Mouse (Mus musculus) kidney, postnatal 0 days (tissue): ENCODE measurements around the gene 6030458C11Rik. TPM values are rescaled to one million over a fixed set of nuclear protein-coding genes. Genes with fewer than 3 reads are reported as not detected.

Experiments used
- ATAC-seq: fragments of 200-750 bp; cut with Nextera tagmentation; replicated peaks from 2 replicates; pipeline ENCODE4 v1.8.0; 2017; ENCODE audit warnings: low read depth, moderate number of reproducible peaks, moderate TSS enrichment, moderate library complexity; ENCODE audit not compliant: low FRiP score
- DNase-seq: peaks from one replicate; pipeline ENCODE4 v3.0.0-alpha.2; 2016; ENCODE audit warnings: low spot score
- H3K27ac ChIP-seq: fragments of 300-500 bp; sonication (generic); 2 replicates; pipeline ENCODE4 v1.5.1; 2014; ENCODE audit warnings: mild to moderate bottlenecking
- H3K27me3 ChIP-seq: fragments of 300-500 bp; sonication (generic); 2 replicates; pipeline ENCODE4 v1.6.1; 2014; ENCODE audit warnings: low read length, mixed read lengths; ENCODE audit not compliant: insufficient read depth
- H3K36me3 ChIP-seq: fragments of 300-500 bp; sonication (generic); 2 replicates; pipeline ENCODE4 v1.6.1; 2014; ENCODE audit warnings: low read length, mixed read lengths; ENCODE audit not compliant: insufficient read depth
- H3K4me1 ChIP-seq: fragments of 300-500 bp; sonication (generic); replicated peaks from 2 replicates; pipeline ENCODE4 v1.6.1; 2014; ENCODE audit warnings: antibody characterized with exemption, low read length, mixed read lengths; ENCODE audit not compliant: insufficient read depth
- H3K4me2 ChIP-seq: fragments of 300-500 bp; sonication (generic); 2 replicates; pipeline ENCODE4 v1.6.1; 2014; ENCODE audit warnings: mild to moderate bottlenecking, low read length, moderate library complexity, mixed read lengths
- H3K4me3 ChIP-seq: fragments of 300-500 bp; sonication (generic); replicated peaks from 2 replicates; pipeline ENCODE4 v1.5.1; 2014; ENCODE audit warnings: low read depth, low read length
- H3K9ac ChIP-seq: fragments of 300-500 bp; sonication (generic); 2 replicates; pipeline ENCODE4 v1.6.1; 2014; ENCODE audit warnings: low read depth, low read length
- H3K9me3 ChIP-seq: fragments of 300-500 bp; sonication (generic); replicated peaks from 2 replicates; pipeline ENCODE4 v1.6.1; 2016; ENCODE audit warnings: low read length, inconsistent platforms, mixed read lengths
- CTCF ChIP-seq: IDR thresholded peaks from 2 replicates; pipeline ENCODE4 v1.5.1; 2016; ENCODE audit warnings: antibody characterized with exemption, low read depth, mild to moderate bottlenecking, moderate library complexity
- WGBS: fragments of 180-500 bp; shearing (Covaris S2); extraction: QIAGEN DNeasy Blood & Tissue Kit; methylation state at CpG from one replicate; pipeline ENCODE4 v1.1.7; 2014; 5-methylcytosine and 5-hydroxymethylcytosine counted together
- polyA plus RNA-seq: library from polyadenylated mRNA; unstranded; fragments of >200 nt; fragmentation: Nextera tagmentation; extraction: Ambion mirVana; gene quantifications from 2 replicates; pipeline ENCODE4 v1.2.1, GENCODE M21; 2015

The 6030458C11Rik gene
- polyA plus RNA-seq, 1 experiment from 2014 or later, result 20.8 TPM

DNA sequence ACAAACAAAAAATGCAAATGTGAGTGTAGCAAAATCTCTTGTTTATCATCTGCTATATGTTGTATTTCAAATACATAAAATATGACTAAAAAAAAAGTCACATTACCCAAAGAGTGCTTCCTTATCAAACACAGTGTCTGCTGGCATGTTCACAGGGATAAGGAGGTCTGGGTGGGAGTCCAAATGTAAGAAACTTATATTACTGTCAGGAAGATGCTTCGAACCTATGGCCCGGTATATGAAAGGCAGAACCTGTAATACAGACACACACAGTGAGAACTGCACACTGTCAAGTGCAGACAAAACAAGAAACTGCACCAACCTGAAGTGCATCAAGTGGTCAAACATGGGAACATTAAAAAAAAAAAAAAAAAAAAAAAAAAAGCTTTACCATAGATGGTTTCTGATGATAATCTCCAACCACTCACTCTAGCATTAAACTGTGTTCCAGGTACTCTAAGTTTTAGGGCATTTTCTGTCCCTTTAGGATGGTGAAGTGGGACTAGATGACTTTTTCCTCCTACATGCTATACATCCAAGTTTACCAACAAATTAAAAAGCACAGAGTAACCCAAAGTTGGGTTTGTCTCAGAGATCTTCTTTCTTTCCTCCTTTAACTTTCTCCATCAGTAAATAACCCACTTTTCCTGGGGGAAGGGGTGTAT is 862 bp downstream of the 6030458C11Rik start:
- peaks cover 17% of the 10 kb centered on the region; the same call in 1 of the 2 replicates for H3K36me3 ChIP-seq
- no peak overlapping the region for H3K27ac ChIP-seq
- H3K4me1 ChIP-seq, result peaks cover 5% of the 10 kb centered on the region; the same call in 1 of the 2 replicates
- TF ChIP-seq CTCF, result no peak
- H3K9me3 ChIP-seq, result no peaks in the 10 kb centered on the region
- DNase-seq (no peak), ATAC-seq (no peak)
- no peaks in the 10 kb centered on the region for H3K27me3 ChIP-seq
- H3K4me3 ChIP-seq, result peak overlapping the region; percentile 96
- 92% methylated on average over 2 of the region's 2 CpGs for WGBS
- peak overlapping the region; percentile 75 for H3K4me2 ChIP-seq
- peak overlapping the region; percentile 94 for H3K9ac ChIP-seq

DNA sequence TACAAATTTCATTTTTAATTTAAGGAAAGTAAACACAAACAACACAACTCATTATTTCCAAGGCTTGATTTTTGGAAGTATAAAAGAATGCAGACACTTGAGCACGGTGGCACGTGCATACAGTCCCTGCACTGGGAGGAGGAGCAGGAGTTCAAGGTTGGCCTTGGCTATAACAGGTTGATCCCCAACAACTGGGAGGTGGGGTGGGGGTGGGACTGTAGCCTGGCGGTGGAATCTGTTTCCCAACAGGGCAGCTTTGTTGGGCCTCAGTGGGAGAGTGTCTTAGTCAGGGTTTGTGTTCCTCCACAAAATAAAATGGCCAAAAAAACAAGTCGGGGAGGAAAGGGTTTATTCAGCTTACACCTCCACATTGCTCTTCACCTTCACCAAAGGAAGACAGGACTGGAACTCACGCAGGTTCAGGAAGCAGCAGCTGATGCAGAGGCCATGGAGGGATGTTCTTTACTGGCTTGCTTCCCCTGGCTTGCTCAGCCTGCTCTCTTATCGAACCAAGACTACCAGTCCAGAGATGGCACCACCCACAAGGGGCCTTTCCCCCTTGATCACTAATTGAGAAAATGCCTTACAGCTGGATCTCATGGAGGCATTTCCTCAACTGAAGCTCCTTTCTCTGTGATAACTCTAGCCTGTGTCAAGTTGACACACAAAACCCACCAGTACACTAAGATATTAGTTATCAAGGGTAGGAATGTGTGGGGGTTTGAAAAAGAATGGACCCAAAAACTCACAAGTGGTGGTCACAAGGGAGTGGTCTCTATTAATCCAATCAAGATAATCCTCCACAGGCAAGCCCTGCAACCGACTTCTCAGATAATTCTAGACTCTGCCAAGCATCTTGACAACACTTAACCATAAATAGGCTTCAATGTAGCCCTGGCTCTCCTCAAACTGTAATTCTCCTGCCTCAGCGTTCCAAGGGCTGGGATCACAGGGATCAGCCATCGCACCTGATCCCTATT is 1.7 kb downstream of the 6030458C11Rik start:
- Histone ChIP-seq H3K36me3 (peaks cover 23% of the 10 kb centered on the region), H3K4me3 (no peak overlapping the region), H3K9ac (no peak overlapping the region), H3K27ac (no peak overlapping the region), H3K4me2 (no peak overlapping the region), H3K27me3 (no peaks in the 10 kb centered on the region), H3K4me1 (peaks cover 5% of the 10 kb centered on the region; the same call in 1 of the 2 replicates), H3K9me3 (no peaks in the 10 kb centered on the region)
- no peak for ATAC-seq
- no peak for DNase-seq
- no peak for TF ChIP-seq CTCF
- 84% methylated on average over 9 of the region's 9 CpGs for WGBS

DNA sequence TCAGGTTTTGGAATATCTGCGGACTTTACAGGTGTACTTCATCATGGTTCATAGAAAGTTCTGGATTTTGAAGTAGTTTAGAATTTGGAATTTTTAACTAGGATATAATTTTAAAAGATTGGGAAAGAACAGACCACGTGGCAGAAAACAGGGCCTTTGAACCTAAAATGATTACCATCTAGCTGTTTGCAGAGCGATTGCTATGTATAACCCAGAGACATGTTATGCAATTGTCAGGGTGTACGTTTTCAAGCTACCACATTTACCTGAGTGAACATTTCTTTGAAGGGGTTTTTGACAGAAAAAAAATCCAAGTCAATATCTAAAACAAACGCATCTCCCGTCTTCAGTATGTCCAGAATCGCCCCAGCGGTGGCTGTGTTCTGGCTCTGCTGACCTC is 6.9 kb downstream of the 6030458C11Rik start:
- Histone ChIP-seq H3K4me1 (no peaks in the 10 kb centered on the region), H3K9me3 (no peaks in the 10 kb centered on the region), H3K36me3 (peaks cover 63% of the 10 kb centered on the region), H3K27me3 (no peaks in the 10 kb centered on the region), H3K9ac (no peak overlapping the region), H3K27ac (no peak overlapping the region), H3K4me2 (no peak overlapping the region), H3K4me3 (no peak overlapping the region)
- no peak for TF ChIP-seq CTCF
- WGBS, result 95% methylated on average over 8 of the region's 8 CpGs
- DNase-seq, result no peak
- ATAC-seq, result no peak

DNA sequence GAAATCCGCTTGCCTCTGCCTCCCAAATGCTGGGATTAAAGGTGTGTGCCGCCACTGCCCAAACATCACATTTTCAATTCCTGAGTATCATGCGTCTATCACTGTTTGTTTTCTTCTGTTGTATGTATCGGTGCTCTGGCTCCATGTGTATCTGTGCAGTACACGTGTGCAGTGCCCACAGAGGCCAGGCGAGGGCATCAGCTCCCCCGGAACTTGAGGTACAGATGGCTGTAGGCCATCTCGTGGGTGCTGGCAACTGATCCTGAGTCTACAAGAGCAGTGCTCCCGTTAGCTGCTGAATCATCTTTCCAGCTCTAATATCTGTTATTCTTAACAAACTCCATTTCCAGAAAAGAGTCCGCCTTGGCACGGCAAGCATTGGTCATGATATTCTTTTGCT is 11.8 kb downstream of the 6030458C11Rik start:
- Histone ChIP-seq H3K36me3 (peaks cover 66% of the 10 kb centered on the region), H3K4me3 (no peak overlapping the region), H3K27ac (no peak overlapping the region), H3K27me3 (no peaks in the 10 kb centered on the region), H3K9me3 (no peaks in the 10 kb centered on the region), H3K4me1 (no peaks in the 10 kb centered on the region), H3K4me2 (no peak overlapping the region), H3K9ac (no peak overlapping the region)
- DNase-seq (no peak), ATAC-seq (no peak)
- no peak for TF ChIP-seq CTCF
- WGBS, result 95% methylated on average over 11 of the region's 11 CpGs

DNA sequence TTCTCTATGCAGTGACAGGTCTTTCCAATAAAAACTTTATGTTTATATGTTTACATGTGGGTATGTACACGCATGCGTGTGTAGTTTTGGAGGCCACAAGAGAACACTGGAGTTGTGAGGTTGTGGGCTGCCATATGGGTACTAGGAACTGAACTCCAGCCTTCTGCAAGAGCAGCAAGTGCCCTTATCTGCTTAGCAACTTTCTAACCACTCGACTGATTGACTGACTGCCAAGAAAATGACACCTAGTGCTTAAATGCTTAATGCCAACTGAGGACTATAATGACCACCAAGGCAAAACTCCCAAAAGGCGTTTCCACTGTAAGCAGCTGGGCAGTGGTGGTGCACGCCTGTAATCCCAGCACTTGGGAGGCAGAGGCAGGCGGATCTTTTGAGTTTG is 15.1 kb downstream of the 6030458C11Rik start:
- H3K27ac ChIP-seq, result no peak overlapping the region
- no peak for TF ChIP-seq CTCF
- WGBS, result 85% methylated on average over 6 of the region's 6 CpGs

DNA sequence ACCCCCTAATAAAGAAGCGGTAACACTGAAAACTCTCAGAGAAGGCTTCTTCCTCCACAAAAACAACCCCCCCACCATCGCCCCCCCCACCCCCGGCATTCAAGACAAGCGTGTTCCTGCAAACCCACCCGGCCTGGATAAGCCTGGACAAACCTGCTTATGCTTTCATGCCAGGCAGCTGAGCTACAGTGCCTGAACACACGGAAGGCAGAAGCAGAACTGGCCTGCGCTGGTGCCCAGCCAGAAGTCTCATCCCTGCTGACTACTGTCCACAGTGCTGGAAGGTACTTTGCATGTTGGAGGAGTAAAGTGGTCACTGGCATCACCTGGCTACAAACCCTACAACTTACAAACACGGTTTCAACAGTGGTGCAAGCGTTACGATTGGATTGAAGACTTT is 17.4 kb downstream of the 6030458C11Rik start:
- no peak for TF ChIP-seq CTCF
- Histone ChIP-seq H3K9me3 (no peaks in the 10 kb centered on the region), H3K4me3 (no peak overlapping the region), H3K27ac (no peak overlapping the region), H3K9ac (no peak overlapping the region), H3K4me1 (no peaks in the 10 kb centered on the region), H3K27me3 (no peaks in the 10 kb centered on the region), H3K4me2 (no peak overlapping the region), H3K36me3 (peaks cover 25% of the 10 kb centered on the region; the same call in 1 of the 2 replicates)
- 78% methylated on average over 10 of the region's 10 CpGs for WGBS
- DNase-seq, result no peak
- peak; percentile 58; the same call in 1 of the 2 replicates for ATAC-seq

More for the DNA sequence above, 15.1 kb downstream of the 6030458C11Rik start:
- Histone ChIP-seq H3K36me3 (peaks cover 34% of the 10 kb centered on the region), H3K4me1 (no peaks in the 10 kb centered on the region), H3K9ac (no peak overlapping the region), H3K4me2 (no peak overlapping the region), H3K4me3 (no peak overlapping the region), H3K27me3 (no peaks in the 10 kb centered on the region), H3K9me3 (no peaks in the 10 kb centered on the region)
- no peak for ATAC-seq
- DNase-seq, result no peak
